Mouse (Mus musculus) kidney, embryonic 15.5 days (tissue): ENCODE data around the gene Zc3h12d. TPM values are rescaled to one million over a fixed set of nuclear protein-coding genes. Genes with fewer than 3 reads are reported as not detected.
A peak's percentile ranks its signal among the peaks of the same experiment; 100 is the strongest.

Experiments
- ATAC-seq: fragments of 200-750 bp; cut with Nextera tagmentation; replicated peaks from 2 replicates; pipeline ENCODE4 v1.8.0; 2017; ENCODE audit warnings: moderate TSS enrichment; ENCODE audit not compliant: low FRiP score
- H3K27ac ChIP-seq: fragments of 300-500 bp; sonication (generic); 2 replicates; pipeline ENCODE4 v1.5.1; 2015; ENCODE audit warnings: mild to moderate bottlenecking, inconsistent platforms
- H3K27me3 ChIP-seq: fragments of 300-500 bp; sonication (generic); 2 replicates; pipeline ENCODE4 v1.6.1; 2015; ENCODE audit warnings: inconsistent platforms
- H3K36me3 ChIP-seq: fragments of 300-500 bp; sonication (generic); 2 replicates; pipeline ENCODE4 v1.6.1; 2015; ENCODE audit warnings: inconsistent platforms
- H3K4me1 ChIP-seq: fragments of 300-500 bp; sonication (generic); 2 replicates; pipeline ENCODE4 v1.6.1; 2015; ENCODE audit warnings: inconsistent platforms
- H3K4me2 ChIP-seq: fragments of 300-500 bp; sonication (generic); 2 replicates; pipeline ENCODE4 v1.6.1; 2015; ENCODE audit warnings: moderate library complexity, mild to moderate bottlenecking, inconsistent platforms
- H3K4me3 ChIP-seq: fragments of 300-500 bp; sonication (generic); replicated peaks from 2 replicates; pipeline ENCODE4 v1.5.1; 2015; ENCODE audit warnings: mild to moderate bottlenecking, inconsistent platforms
- H3K9ac ChIP-seq: fragments of 300-500 bp; sonication (generic); 2 replicates; pipeline ENCODE4 v1.6.1; 2015; ENCODE audit warnings: mild to moderate bottlenecking, inconsistent platforms
- H3K9me3 ChIP-seq: fragments of 300-500 bp; sonication (generic); replicated peaks from 2 replicates; pipeline ENCODE4 v1.6.1; 2016; ENCODE audit warnings: inconsistent platforms
- WGBS: fragments of 180-500 bp; shearing (Covaris S2); methylation state at CpG from one replicate; pipeline ENCODE4 v1.1.7; 2015; ENCODE audit warnings: mixed read lengths; 5-methylcytosine and 5-hydroxymethylcytosine counted together
- polyA plus RNA-seq: library from polyadenylated mRNA; unstranded; fragments of >200 nt; fragmentation: Nextera tagmentation; extraction: Ambion mirVana; gene quantifications from 2 replicates; pipeline ENCODE4 v1.2.1, GENCODE M21; 2015

Gene Zc3h12d
- 0.14 TPM in 2 replicates for polyA plus RNA-seq

DNA sequence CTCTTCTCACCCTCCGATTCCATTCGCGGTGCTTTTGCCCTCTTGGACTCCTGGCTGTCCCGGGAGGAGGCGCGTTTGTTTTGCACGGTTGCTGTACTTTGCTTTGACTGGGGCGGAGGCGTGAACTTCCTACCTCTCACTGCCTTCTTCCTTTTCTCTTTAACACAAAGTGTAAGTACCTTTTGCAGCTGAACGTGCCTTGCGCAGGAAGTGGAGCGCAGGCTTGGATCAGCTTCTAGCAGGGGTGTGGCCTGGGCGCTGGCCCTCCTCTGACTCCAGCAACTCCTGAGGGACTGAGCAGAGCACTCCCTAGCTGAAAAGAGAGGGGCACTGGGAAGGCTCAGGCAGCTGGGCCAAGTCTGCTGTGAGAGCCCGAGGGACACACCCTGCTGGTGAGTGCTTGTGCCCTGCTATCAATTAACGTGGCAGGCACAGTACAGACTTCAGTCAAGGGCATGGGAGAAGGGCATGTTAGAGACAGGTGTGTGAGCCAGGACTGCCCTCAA, at the start of gene Zc3h12d:
Gene Zc3h12d (plus strand): TSS at position 300 of the 506 bp plus-strand sequence.
- peak within 1 kb of the TSS; percentile 64 for H3K4me2 ChIP-seq
- H3K9me3 ChIP-seq: no peaks in the 10 kb centered on the region
- H3K27ac ChIP-seq: no peak within 1 kb of the TSS
- peak within 1 kb of the TSS; percentile 21; the same call in 1 of the 2 replicates for H3K9ac ChIP-seq
- 3% methylated on average over 15 of the region's 15 CpGs for WGBS
- peak within 1 kb of the TSS; percentile 34 for H3K4me3 ChIP-seq
- H3K27me3 ChIP-seq: peaks cover 6% of the 10 kb centered on the region; the same call in 1 of the 2 replicates
- peaks cover 11% of the 10 kb centered on the region for H3K4me1 ChIP-seq
- peak; percentile 90 for ATAC-seq
- no peaks in the 10 kb centered on the region for H3K36me3 ChIP-seq

DNA sequence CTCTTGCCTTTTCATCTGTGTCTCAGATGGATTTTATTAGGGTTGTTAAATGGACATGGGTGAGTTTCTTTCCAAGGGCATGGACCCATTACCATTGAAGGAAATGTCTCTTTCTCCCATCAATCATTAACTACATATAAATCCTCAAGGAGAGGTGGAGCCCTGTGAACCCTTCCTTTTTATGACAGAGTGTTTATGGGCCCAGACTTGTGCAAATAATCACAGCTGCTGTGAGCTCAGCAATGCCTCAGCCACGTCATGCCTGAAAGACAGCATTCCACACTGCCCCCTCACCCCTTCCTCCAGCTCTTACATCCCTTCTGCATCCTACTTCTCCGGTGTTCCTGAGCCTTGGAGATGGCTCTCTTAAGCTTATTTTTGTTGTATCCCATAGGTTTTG, 45.0 kb upstream of the Zc3h12d start:
- Histone ChIP-seq H3K9ac (no peak overlapping the region), H3K4me2 (no peak overlapping the region), H3K4me3 (no peak overlapping the region), H3K9me3 (no peaks in the 10 kb centered on the region), H3K36me3 (peaks cover 18% of the 10 kb centered on the region), H3K4me1 (peaks cover 4% of the 10 kb centered on the region), H3K27ac (no peak overlapping the region), H3K27me3 (no peaks in the 10 kb centered on the region)
- no peak for ATAC-seq
- 44% methylated on average over 2 of the region's 2 CpGs for WGBS

DNA sequence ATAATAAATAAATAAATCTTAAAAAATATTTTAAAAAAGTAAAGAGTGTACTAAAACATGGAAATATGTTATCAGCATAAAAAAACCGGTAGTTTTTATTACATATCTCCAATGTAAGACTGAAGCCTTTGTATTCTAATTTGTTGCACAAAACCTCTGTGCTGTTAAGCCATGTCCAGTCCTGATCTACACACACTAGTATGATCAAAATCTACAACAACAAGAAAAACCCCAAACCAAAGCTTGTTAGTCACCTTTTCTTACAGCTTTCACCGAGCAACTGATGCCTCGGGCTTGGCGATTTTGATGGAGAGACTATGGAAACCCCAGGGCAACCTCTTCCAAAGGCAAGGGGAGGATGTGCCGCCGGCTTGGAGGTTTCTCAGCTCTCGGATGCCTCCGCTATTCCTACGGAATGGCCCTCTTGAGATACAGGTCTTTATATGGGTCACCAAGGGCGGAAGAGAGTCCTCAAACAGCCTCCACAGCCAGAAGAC, 40.0 kb upstream of the Zc3h12d start:
- ATAC-seq: peak; percentile 44
- H3K27me3 ChIP-seq: no peaks in the 10 kb centered on the region
- 0% methylated on average over 10 of the region's 10 CpGs for WGBS
- H3K4me2 ChIP-seq: peak overlapping the region; percentile 78
- peak overlapping the region; percentile 76 for H3K9ac ChIP-seq
- H3K27ac ChIP-seq: peak overlapping the region; percentile 70; the same call in 1 of the 2 replicates
- peak overlapping the region; percentile 93 for H3K4me3 ChIP-seq
- H3K4me1 ChIP-seq: peaks cover 14% of the 10 kb centered on the region
- no peaks in the 10 kb centered on the region for H3K9me3 ChIP-seq
- H3K36me3 ChIP-seq: peaks cover 37% of the 10 kb centered on the region

DNA sequence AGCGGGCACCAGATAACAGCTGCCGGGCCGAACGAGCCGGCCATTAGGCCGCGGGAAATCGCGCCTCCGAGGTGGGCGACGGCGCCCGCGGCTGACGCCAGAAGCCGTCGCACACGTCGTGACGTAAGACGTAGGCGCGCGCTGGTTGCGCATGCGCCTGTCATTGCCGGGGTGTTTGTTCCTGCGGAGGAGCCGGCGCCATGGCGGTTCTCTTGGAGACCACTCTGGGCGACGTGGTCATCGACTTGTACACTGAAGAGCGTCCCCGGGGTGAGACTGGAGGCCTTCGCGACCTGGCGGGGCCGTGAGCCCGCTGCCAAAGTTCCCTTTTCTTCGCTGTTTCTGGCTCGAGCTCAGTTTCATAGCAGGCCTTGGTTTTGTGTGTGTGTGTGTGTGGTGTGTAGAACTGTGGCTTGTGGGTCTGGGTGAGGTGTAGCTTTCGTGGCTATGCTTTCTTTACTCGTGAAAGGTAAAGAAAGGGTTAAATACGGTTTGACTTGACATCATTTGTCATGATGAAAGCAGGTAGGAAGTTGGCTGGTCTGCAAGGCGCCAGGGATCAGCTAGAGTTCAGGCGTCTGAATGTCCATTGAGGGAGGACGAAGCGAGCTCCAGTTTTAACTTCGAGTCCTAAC, 39.4 kb upstream of the Zc3h12d start, which contains the start of the genes Ginm1 and Ppil4:
Gene Ginm1 (minus strand): TSS at position 74 of the 635 bp plus-strand sequence.
Gene Ppil4 (plus strand): TSS at position 141 of the 635 bp plus-strand sequence.
- Histone ChIP-seq H3K27ac (peak within 1 kb of the TSS; percentile 70), H3K4me1 (peaks cover 14% of the 10 kb centered on the region), H3K9me3 (no peaks in the 10 kb centered on the region), H3K9ac (peak within 1 kb of the TSS; percentile 76), H3K4me3 (peak within 1 kb of the TSS; percentile 93), H3K4me2 (peak within 1 kb of the TSS; percentile 78), H3K36me3 (peaks cover 42% of the 10 kb centered on the region), H3K27me3 (no peaks in the 10 kb centered on the region)
- ATAC-seq: peak; percentile 95
- under 1% methylated on average over 52 of the region's 52 CpGs for WGBS

DNA sequence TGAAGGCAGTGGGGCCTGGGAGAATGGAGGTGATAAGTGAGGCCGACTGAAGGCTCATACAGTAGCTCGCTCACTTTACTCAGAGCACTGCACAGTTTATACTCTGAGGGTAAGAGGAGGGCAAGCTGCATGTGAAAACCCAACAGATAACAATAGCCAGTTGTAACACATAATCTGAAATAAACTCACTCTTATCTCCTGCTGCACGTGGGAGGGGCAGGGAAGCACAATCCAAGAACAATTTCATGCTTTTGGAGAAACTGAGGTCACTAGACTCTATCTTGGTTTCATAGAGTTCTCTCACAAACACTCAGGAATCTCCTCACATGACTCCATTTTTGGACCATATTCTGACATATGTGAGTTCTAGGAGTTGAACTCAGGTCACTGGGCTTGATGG, 31.0 kb upstream of the Zc3h12d start:
- H3K27me3 ChIP-seq: no peaks in the 10 kb centered on the region
- H3K9ac ChIP-seq: no peak overlapping the region
- 87% methylated on average over 3 of the region's 3 CpGs for WGBS
- no peak overlapping the region for H3K4me2 ChIP-seq
- H3K9me3 ChIP-seq: no peaks in the 10 kb centered on the region
- no peaks in the 10 kb centered on the region for H3K4me1 ChIP-seq
- H3K36me3 ChIP-seq: peaks cover 92% of the 10 kb centered on the region
- no peak for ATAC-seq
- no peak overlapping the region for H3K4me3 ChIP-seq
- H3K27ac ChIP-seq: no peak overlapping the region

DNA sequence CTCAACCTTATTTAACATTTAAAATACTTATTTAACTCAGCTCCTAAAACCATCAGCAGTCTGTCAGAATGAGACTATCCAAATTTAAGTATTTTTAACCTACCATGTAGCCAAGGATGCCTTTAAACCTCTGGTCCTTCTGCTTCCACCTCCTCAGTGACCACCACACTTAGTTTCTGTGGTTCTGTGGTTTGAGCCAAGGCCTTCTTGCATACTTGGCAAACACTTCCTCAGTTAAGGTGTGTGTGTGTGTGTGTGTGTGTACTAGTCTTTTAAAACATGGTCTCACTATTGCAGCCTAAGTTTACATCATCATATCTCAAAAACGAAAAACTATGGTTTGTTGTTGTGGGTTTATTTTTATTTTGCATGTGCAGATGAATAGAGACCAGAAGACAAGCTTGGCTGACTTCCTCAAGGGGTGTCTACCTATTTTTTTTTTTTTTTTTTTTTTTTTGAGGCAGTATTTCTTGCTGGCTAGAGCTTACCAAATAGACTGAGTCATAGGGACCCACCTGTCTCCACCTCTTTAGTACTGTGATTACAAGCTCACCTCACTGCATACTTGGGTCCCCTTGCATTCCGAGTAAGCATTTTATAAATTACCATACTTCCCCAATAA, 29.6 kb upstream of the Zc3h12d start:
- Histone ChIP-seq H3K4me3 (no peak overlapping the region), H3K36me3 (peaks cover 85% of the 10 kb centered on the region), H3K4me2 (no peak overlapping the region), H3K4me1 (no peaks in the 10 kb centered on the region), H3K27ac (no peak overlapping the region), H3K9me3 (no peaks in the 10 kb centered on the region), H3K27me3 (no peaks in the 10 kb centered on the region), H3K9ac (no peak overlapping the region)
- WGBS: 92% methylated on average over 2 of the region's 2 CpGs
- ATAC-seq: no peak

DNA sequence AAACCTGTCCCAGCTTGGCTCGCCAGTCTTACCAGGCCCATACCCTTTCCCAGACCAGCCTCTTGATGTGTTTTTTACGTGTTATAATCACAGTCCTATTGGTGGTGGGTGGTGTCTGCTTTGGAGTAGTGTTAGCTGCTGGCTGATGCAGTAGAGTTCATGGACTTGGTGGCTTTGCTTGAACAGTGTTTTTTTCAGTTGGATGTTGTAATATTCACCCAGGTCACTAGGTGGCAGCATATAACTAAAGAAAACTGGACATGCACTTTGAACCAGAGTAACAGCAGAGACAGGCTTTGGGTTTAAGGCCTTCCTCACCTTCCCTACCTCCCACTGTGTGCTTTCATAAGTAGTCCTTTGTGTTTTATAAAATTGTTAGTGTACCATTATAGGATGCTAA, 22.3 kb upstream of the Zc3h12d start:
- 0 out of 2 replicates have a peak, but pooled peaks have one; percentile 22 for ATAC-seq
- Histone ChIP-seq H3K4me3 (no peak overlapping the region), H3K27ac (no peak overlapping the region), H3K9me3 (no peaks in the 10 kb centered on the region), H3K9ac (no peak overlapping the region), H3K36me3 (peaks cover 78% of the 10 kb centered on the region), H3K4me2 (no peak overlapping the region), H3K4me1 (no peaks in the 10 kb centered on the region), H3K27me3 (no peaks in the 10 kb centered on the region)
- WGBS: 50% methylated on average over 2 of the region's 2 CpGs

DNA sequence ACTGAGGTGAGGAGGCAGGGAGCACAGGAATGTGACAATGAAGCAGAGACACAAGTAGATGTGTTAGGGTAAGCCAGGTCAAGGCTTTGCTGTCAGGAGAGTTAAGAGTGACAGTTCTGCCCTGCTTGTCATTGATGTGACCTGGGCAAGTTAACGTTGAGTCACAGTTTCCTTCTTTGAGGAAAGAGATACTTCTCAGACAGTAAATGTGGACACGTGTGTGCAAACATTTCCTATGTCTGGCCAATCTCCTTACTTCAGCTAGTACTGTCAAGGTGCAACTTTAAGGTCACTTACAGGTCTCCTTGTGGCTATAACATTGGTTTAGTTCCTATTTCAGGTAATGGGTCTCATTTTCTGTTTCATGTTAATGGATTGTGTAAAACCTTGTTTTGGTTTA, 15.8 kb upstream of the Zc3h12d start:
- WGBS: 86% methylated on average over 2 of the region's 2 CpGs
- H3K27me3 ChIP-seq: no peaks in the 10 kb centered on the region
- ATAC-seq: no peak
- H3K36me3 ChIP-seq: peaks cover 80% of the 10 kb centered on the region
- no peak overlapping the region for H3K4me2 ChIP-seq
- no peak overlapping the region for H3K27ac ChIP-seq
- no peak overlapping the region for H3K4me3 ChIP-seq
- no peak overlapping the region for H3K9ac ChIP-seq
- H3K4me1 ChIP-seq: no peaks in the 10 kb centered on the region
- H3K9me3 ChIP-seq: no peaks in the 10 kb centered on the region

DNA sequence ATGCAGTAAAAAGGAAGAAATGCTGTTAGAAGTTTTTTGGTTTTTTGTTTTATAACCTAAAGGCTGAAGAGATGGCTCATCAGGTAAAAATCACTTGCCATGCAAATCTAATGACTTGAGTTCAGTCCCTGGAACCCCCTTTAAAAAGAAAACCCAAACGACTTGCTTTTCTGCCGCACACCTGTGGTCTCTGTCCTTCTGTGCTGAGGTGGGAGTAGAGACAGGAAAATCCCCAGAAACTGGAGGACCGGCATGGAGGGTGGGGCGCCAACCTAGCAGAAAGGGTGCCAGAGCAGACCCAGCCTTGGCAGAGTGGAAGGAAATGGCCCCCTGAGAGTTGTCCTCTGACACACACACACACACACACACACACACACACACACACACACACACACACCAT, 13.6 kb upstream of the Zc3h12d start:
- Histone ChIP-seq H3K4me3 (no peak overlapping the region), H3K27ac (no peak overlapping the region), H3K27me3 (no peaks in the 10 kb centered on the region), H3K9ac (no peak overlapping the region), H3K4me1 (no peaks in the 10 kb centered on the region), H3K4me2 (no peak overlapping the region), H3K9me3 (no peaks in the 10 kb centered on the region), H3K36me3 (peaks cover 84% of the 10 kb centered on the region)
- WGBS: 87% methylated on average over 4 of the region's 4 CpGs
- no peak for ATAC-seq

DNA sequence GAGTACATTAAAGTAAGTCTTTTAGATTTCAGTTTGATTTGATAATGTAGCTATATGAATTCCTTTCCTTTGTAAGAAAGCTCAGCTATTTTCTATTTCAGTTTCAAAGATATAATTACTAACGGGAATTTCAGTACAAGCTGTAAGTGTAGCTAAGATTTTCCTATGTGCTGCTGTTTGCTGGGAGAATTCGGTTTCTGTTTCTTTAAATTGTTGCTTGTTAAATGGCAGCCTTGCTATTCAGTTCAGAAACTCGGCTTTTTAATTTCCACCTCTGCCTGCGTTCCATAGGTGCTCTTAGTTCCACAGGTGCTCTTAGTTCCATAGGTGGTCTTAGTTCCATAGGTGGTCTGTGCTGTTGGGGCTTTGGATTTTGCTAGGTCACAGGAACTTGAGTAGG, 13.1 kb upstream of the Zc3h12d start:
- no peaks in the 10 kb centered on the region for H3K27me3 ChIP-seq
- H3K4me2 ChIP-seq: no peak overlapping the region
- no peak overlapping the region for H3K4me3 ChIP-seq
- no peak overlapping the region for H3K9ac ChIP-seq
- H3K27ac ChIP-seq: no peak overlapping the region
- WGBS: 90% methylated on average over 4 of the region's 4 CpGs
- H3K4me1 ChIP-seq: no peaks in the 10 kb centered on the region
- H3K36me3 ChIP-seq: peaks cover 84% of the 10 kb centered on the region
- ATAC-seq: no peak
- no peaks in the 10 kb centered on the region for H3K9me3 ChIP-seq

DNA sequence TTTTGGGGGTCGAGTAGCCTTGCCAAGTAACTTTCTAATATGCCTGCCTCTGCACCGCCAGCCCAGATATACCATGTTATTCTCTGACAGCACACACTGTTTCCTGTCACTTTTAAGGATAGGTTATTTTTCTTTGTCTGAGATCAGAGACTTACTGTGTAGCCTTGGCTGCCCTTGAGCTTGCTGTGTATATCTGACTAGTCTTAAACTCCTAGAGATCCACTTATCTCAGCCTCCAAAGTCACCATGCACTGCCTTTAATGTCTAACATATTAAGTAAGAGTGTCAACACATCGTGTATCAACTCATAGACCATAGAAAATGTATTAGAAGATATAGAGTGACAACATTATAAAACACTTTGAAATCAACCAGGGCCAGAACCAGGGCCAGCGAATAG, 12.7 kb upstream of the Zc3h12d start:
- Histone ChIP-seq H3K36me3 (peaks cover 80% of the 10 kb centered on the region), H3K9ac (no peak overlapping the region), H3K27ac (no peak overlapping the region), H3K4me2 (no peak overlapping the region), H3K4me1 (no peaks in the 10 kb centered on the region), H3K4me3 (no peak overlapping the region), H3K9me3 (no peaks in the 10 kb centered on the region), H3K27me3 (no peaks in the 10 kb centered on the region)
- WGBS: 82% methylated on average over 4 of the region's 4 CpGs
- ATAC-seq: no peak

DNA sequence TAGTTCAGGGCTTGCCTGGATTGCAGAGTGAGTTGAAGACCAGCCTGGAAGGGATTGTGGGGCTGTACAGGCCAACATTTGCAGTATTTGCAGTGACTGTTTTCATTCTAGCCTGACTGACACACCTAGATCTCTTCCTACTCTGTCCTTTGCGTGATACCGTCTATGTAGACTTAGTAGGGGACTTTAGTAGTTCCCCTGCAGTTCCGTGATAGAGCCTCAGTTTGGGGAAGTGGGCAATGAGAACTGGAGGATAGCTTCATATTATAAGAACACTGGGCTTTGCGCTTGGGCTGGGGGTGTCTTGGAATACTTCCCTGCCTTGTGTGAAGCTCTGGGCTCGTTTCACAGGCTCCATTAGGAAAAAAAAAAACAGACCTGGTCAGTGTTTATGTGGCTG, 12.1 kb upstream of the Zc3h12d start:
- ATAC-seq: no peak
- peaks cover 80% of the 10 kb centered on the region for H3K36me3 ChIP-seq
- WGBS: 94% methylated on average over 5 of the region's 5 CpGs
- no peak overlapping the region for H3K27ac ChIP-seq
- no peaks in the 10 kb centered on the region for H3K27me3 ChIP-seq
- H3K4me3 ChIP-seq: no peak overlapping the region
- H3K9me3 ChIP-seq: no peaks in the 10 kb centered on the region
- no peak overlapping the region for H3K9ac ChIP-seq
- H3K4me1 ChIP-seq: no peaks in the 10 kb centered on the region
- H3K4me2 ChIP-seq: no peak overlapping the region
